Comparison of ENCODE assay signal across 31 mouse cellular contexts in genomic region chr5:80488332-80488731, GRCm38 (mm10).
"Had no signal": no experiment of that assay in that cellular context is flagged by ENCODE, and none has a peak within 500 bp of the region (broad histone marks: within the 10 kb centered on the region; RNA-seq: fewer than 3 reads in every experiment).

No protein-coding gene starts in this region.

- H3K9ac ChIP-seq: limb, embryonic 12.5 days; limb, embryonic 13.5 days; limb, embryonic 15.5 days; liver, embryonic 12.5 days; liver, embryonic 13.5 days; liver, embryonic 14.5 days; liver, embryonic 15.5 days; liver, postnatal 0 days; lung, embryonic 14.5 days; lung, embryonic 15.5 days; midbrain, embryonic 12.5 days; midbrain, embryonic 13.5 days; midbrain, embryonic 15.5 days; neural tube, embryonic 12.5 days had no signal

- H3K27ac ChIP-seq: limb, embryonic 10.5 days; limb, embryonic 12.5 days; limb, embryonic 13.5 days; limb, embryonic 15.5 days; liver, embryonic 12.5 days; liver, embryonic 13.5 days; liver, embryonic 14.5 days; liver, embryonic 15.5 days; lung, embryonic 15.5 days; macrophage; midbrain, embryonic 10.5 days; midbrain, embryonic 12.5 days; midbrain, embryonic 13.5 days; midbrain, embryonic 15.5 days; neural tube, embryonic 12.5 days had no signal

- H3K4me2 ChIP-seq: limb, embryonic 12.5 days; limb, embryonic 13.5 days; limb, embryonic 15.5 days; liver, embryonic 11.5 days; liver, embryonic 12.5 days; liver, embryonic 13.5 days; liver, embryonic 15.5 days; lung, embryonic 14.5 days; lung, embryonic 15.5 days; midbrain, embryonic 11.5 days; midbrain, embryonic 12.5 days; midbrain, embryonic 13.5 days; midbrain, embryonic 15.5 days; neural tube, embryonic 12.5 days had no signal

- ATAC-seq: liver, embryonic 12.5 days; liver, postnatal 0 days; lung, postnatal 0 days; midbrain, embryonic 13.5 days; midbrain, embryonic 15.5 days; midbrain, embryonic 16.5 days had no signal

- H3K4me1 ChIP-seq: limb, embryonic 10.5 days; limb, embryonic 12.5 days; limb, embryonic 13.5 days; limb, embryonic 15.5 days; liver, embryonic 12.5 days; liver, embryonic 13.5 days; liver, embryonic 15.5 days; lung, embryonic 15.5 days; megakaryocyte, embryonic 14.5 days; midbrain, embryonic 10.5 days; midbrain, embryonic 13.5 days; neural tube, embryonic 12.5 days had no signal

- H3K9me3 ChIP-seq: limb, embryonic 10.5 days; limb, embryonic 12.5 days; limb, embryonic 13.5 days; limb, embryonic 15.5 days; liver, embryonic 12.5 days; liver, embryonic 13.5 days; liver, embryonic 15.5 days; lung, embryonic 15.5 days; megakaryocyte, embryonic 14.5 days; midbrain, embryonic 10.5 days; midbrain, embryonic 12.5 days; midbrain, embryonic 13.5 days; midbrain, embryonic 15.5 days; neural tube, embryonic 12.5 days had no signal

- H3K36me3 ChIP-seq: limb, embryonic 10.5 days; limb, embryonic 12.5 days; limb, embryonic 13.5 days; limb, embryonic 15.5 days; liver, embryonic 12.5 days; liver, embryonic 13.5 days; liver, embryonic 15.5 days; lung, embryonic 15.5 days; midbrain, embryonic 10.5 days; midbrain, embryonic 12.5 days; midbrain, embryonic 13.5 days; midbrain, embryonic 15.5 days; neural tube, embryonic 12.5 days had no signal

- H3K4me3 ChIP-seq: limb, embryonic 10.5 days; limb, embryonic 12.5 days; limb, embryonic 13.5 days; limb, embryonic 15.5 days; liver, embryonic 12.5 days; liver, embryonic 13.5 days; liver, embryonic 15.5 days; lung, embryonic 15.5 days; megakaryocyte, embryonic 14.5 days; midbrain, embryonic 10.5 days; midbrain, embryonic 12.5 days; midbrain, embryonic 13.5 days; midbrain, embryonic 15.5 days; myocyte; neural tube, embryonic 12.5 days had no signal

- DNase-seq: left cerebral cortex, postnatal 4 days; liver; liver, embryonic 13.5 days; liver, postnatal 0 days; lung, adult 18-20 months; lung, adult 2 months; lung, embryonic 14.5 days; lung, postnatal 14 days; lung, postnatal 36 days; lung, postnatal 4 days; midbrain, embryonic 14.5 days had no signal

- H3K27me3 ChIP-seq: limb, embryonic 12.5 days; limb, embryonic 13.5 days; limb, embryonic 15.5 days; liver, embryonic 12.5 days; liver, embryonic 13.5 days; liver, embryonic 15.5 days; lung, embryonic 15.5 days; megakaryocyte, embryonic 14.5 days; midbrain, embryonic 12.5 days; midbrain, embryonic 13.5 days; midbrain, embryonic 15.5 days; neural tube, embryonic 12.5 days had no signal
